Mouse (Mus musculus) layer of hippocampus, postnatal 14 days (tissue): ENCODE measurements around the gene Gpr176. TPM values are rescaled to one million over a fixed set of nuclear protein-coding genes. Genes with fewer than 3 reads are reported as not detected.

ENCODE experiments used
- DNase-seq, 2 experiments: peaks; one replicate each; pipeline ENCODE4 v3.0.0; 2021 to 2022; ENCODE audit warnings: low spot score in 2 of 2, mixed read lengths in 1 of 2
- microRNA-seq, 2 experiments: library from miRNA; unstranded; fragments of <30 nt; microRNA quantifications; one replicate each; pipeline ENCODE4 v1.2.0; 2021
- total RNA-seq, 2 experiments: library from RNA; stranded (reverse); gene quantifications; 2 replicates each; pipeline ENCODE4 v1.2.3; 2021

Gene Gpr176
- total RNA-seq, 2 experiments from 2014 or later: 14.0 to 14.4 TPM

GRCm38 (mm10) chr2:118254516-118254915, 118.7 kb downstream of the Gpr176 start:
- no peak for DNase-seq

GRCm38 (mm10) chr2:118248966-118249365, 124.3 kb downstream of the Gpr176 start:
- no peak for DNase-seq

- DNase-seq: no peak
Observed at GRCm38 (mm10) chr2:118248016-118248415, 125.2 kb downstream of the Gpr176 start.

- peak; percentile 61 to 81 for DNase-seq
Observed at GRCm38 (mm10) chr2:118245914-118246313, 127.3 kb downstream of the Gpr176 start.

- no peak for DNase-seq
Observed at GRCm38 (mm10) chr2:118236196-118236595, 137.0 kb downstream of the Gpr176 start.

GRCm38 (mm10) chr2:118235614-118236013, 137.6 kb downstream of the Gpr176 start:
- peak; percentile 13 to 58 for DNase-seq

- DNase-seq: no peak
Observed at GRCm38 (mm10) chr2:118230544-118230943, 142.7 kb downstream of the Gpr176 start.

- no peak for DNase-seq
Observed at GRCm38 (mm10) chr2:118228486-118229079, 144.6 kb downstream of the Gpr176 start.

Small RNA genes lying within 50 kb of the gene (microRNA-seq; reads per million reads assigned to microRNA genes)
- 0 reads per million in 2 experiments for gene Gm22800

Other genes with a start within 250 kb of the Gpr176 start
- 1 to 10 TPM in 1 of 2 experiments, under 1 TPM in 1; 0.81 to 1.3 TPM for gene Fsip1, start 116.5 kb downstream of the Gpr176 start, total RNA-seq
- 10 to 100 TPM; 24.5 to 26.9 TPM for gene Eif2ak4, start 15.2 kb upstream of the Gpr176 start, total RNA-seq
- 100 to 1,000 TPM; 169 to 184 TPM for gene Srp14, start 106.3 kb upstream of the Gpr176 start, total RNA-seq
- gene Bmf, start 176.3 kb upstream of the Gpr176 start, total RNA-seq: 1 to 10 TPM; 5.2 to 6.7 TPM
- 1 to 10 TPM; 2.7 to 2.9 TPM for gene Bub1b, start 224.8 kb upstream of the Gpr176 start, total RNA-seq